Mouse (Mus musculus): ENCODE data around the gene Cd4.
"Not testable (repeated sequence)": the region's sequence is repeated elsewhere in the genome, so short reads cannot be mapped to it uniquely, and the experiment has no call there.

Cd4 gene

GRCm38 (mm10) chr6:124840241-124841167, 47.5 kb downstream of the Cd4 start, which contains the start of gene Gnb3:
Gene Gnb3 (minus strand): TSS chr6:124840275.
- DNase-seq = no peak

DNA sequence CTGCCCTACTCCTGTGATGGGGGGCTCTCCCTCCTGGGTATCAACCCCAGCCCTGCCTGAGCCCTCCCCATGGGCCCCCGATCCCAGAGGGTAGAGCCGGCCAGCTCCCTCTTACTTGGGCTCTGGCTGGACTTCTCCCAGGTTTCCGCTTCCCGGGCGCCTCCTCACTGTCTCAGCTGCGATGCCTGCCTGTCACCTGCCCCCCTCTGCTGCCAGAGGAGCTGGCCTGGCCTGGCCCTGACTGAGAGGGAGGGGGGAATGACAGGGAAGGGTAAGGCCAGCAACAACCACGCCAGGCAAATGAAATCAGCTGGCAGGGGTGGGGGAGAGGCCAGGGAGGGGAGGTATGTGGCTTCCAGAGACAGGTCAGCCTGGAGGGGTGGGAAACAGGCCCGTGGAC, 48.2 kb downstream of the Cd4 start:
- DNase-seq = no peak

- no peak for DNase-seq
Measured at GRCm38 (mm10) chr6:124836411-124836810, 51.6 kb downstream of the Cd4 start.

DNA sequence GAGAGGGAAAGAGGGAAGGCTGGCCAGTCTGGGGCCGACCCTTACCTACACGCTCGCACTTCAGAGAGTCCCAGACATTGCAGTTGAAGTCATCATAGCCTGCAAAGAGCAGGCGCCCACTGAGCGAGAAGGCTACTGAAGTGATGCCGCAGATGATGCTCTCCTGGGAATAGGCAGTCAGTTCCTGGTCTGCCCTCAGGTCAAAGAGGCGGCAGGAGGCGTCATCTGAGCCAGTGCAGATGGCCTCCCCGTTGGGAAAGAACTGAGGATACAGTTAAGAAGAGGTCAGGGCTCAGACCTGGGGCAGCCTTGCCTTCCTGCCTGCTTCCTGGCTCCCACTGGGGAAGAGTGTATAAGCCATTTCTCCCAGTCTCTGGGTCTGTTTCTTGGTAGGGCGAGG, 52.5 kb downstream of the Cd4 start:
- no peak for DNase-seq

DNA sequence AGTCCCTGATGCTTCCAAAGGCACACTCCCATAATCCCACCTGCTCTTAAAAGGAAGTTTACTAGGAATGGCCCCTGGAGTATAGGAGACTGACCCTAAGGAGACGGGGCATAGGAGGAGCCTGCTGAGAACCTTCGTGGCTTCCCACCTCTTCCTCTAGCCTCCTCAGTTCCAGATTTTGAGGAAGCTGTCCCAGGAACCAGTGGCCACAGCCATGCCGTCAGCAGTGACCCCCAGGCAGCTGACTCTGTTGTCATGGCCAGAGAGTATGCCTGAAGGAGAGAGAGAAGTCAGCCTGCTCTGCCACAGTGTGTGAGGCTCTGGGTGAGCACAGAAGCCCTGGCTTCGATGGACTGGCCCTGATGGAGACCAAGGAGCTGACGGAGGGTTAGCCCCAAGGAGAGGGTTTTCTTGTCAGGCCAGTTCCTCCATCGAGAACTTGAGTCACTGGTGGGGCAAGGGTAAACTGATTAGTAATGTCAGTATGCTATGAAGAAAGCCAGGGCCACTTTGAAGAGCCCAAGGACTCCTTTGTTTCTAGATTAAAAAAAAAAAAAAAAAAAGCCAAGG, 53.4 kb downstream of the Cd4 start:
- no peak for DNase-seq

DNA sequence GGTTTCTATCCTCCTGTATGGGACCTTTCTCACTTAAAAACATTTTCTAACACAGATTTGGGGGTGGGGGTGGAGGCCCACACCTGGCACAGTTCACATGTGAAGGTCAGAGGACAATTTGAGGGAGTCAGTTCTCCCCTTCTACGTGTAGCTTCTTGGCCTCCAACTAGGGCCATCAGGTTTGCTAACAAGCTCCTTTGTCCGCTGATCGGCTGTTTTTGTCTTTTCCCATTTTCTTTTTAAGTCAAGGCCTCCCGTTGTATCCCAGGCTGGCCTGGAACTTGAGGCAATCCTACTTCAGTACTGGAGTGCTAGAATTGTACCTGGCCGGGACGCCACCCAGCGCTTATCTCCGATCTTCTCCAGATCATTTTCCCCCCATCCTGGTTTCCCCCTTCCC, 56.4 kb downstream of the Cd4 start:
- no peak for DNase-seq

DNA sequence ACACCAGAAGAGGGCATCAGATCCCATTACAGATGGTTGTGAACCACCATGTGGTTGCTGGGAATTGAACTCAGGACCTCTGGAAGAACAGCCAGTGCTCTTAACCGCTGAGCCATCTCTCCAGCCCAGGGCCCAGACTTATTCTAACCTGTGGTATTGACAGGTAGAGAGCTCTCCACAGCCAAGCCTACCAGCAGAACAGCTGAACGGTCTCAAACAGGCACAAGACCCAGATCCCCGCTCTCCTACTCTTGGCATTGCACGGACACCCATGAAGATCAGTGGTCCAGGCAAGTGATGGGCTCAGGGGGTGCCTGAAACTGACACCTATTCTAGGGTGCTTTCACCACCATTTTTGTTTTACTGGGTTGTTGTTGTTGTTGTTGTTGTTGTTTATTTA, 56.8 kb downstream of the Cd4 start:
- DNase-seq = not testable (repeated sequence)

DNA sequence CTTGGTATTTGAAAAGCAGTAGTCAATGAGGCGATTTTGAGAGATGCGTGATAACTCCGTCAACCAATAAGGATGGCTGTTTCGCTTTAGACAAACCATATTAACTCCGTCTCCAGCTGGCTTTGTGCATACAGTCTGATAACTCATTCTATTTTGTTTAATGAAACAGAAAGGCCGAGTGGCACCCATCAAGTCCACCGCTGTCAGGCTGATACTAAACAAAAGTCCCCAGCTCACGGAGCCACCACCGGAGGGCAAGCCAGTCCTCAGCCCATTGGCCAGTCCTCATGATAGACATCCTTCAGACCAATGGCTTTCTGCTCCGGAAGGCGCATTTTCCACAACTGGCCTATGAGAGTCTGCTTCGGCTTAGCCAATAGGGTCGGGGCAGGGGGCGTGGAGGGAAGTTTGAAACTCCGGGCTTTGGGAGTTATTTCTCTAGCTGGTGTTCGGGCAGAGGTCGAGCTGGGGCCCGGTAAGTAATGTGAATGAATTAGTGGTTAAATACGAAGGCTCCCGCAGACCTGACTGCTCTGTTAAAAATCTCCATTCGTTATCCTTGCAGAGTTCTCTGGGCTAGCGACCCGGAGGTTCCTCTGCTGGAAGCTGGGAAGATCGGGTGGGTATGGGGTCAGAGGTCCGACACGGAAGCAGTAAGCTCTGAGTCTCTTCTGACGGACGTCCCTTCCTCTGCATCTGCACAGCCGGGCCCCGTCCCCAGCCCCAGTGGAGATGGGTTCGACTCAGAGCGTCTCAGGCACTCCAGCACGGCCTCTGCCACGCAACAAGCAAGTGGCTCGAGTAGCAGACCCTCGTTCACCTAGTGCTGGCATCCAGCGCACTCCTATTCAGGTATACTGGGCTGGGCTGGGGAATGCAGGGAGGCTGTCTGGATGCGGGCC, 58.0 kb downstream of the Cd4 start:
- peak; percentile 83 for DNase-seq

- peak; percentile 97 for DNase-seq
Measured at GRCm38 (mm10) chr6:124828868-124829798, 58.9 kb downstream of the Cd4 start, which contains the start of the genes Usp5 and Cdca3. Gene Usp5 (minus strand): TSS chr6:124829484. Gene Cdca3 (plus strand): TSS chr6:124829547.

DNA sequence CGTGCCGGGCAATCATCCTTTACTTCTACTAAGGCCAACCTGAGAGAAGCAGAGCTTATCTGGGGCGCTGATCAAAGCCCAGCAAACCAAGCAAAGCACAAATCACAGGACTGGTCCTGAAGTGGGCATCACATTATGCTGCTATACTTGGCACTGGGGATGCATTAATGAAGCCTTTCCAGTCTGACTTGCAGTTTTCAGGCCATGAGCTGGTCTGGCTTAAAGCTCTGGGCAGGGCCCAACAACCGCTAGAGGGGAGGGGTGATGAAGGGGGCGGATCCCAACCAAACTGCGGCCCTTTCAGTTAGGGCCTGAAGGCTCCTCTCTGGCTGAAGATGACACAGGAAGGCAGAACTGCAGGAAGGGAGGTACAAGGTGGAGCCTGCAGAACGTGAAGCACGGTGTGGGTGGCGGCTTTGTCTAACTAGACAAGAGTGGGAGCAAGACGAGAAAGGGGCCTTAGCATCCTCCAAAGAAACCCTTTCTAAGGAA, 59.9 kb downstream of the Cd4 start:
- peak; percentile 33 for DNase-seq

- DNase-seq = no peak
Measured at GRCm38 (mm10) chr6:124822049-124822448, 66.0 kb downstream of the Cd4 start.

- no peak for DNase-seq
Measured at GRCm38 (mm10) chr6:124820891-124821290, 67.1 kb downstream of the Cd4 start.

- no peak for DNase-seq
Measured at GRCm38 (mm10) chr6:124817971-124818370, 70.0 kb downstream of the Cd4 start.

GRCm38 (mm10) chr6:124817563-124817962, 70.5 kb downstream of the Cd4 start:
- no peak for DNase-seq

GRCm38 (mm10) chr6:124817125-124817524, 70.9 kb downstream of the Cd4 start:
- DNase-seq = no peak

DNA sequence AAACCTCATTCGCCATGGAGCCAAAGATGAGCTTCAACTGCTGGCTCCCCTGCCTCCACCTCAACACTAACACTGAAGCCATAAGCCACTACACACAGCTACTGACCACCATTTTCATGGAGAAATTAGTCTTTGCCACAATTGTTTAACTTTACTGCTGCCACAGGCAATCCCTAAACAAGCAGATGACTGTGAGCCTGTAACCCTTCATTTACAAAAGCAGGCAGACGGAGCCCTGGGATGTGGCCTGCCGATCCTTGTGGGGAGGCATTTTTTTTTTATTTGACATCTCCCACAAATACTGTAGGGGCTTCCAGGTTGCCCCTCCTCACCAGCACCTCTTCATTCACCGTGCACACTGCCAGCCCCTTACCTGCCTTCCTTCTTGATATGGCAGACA, 71.4 kb downstream of the Cd4 start:
- no peak for DNase-seq

DNA sequence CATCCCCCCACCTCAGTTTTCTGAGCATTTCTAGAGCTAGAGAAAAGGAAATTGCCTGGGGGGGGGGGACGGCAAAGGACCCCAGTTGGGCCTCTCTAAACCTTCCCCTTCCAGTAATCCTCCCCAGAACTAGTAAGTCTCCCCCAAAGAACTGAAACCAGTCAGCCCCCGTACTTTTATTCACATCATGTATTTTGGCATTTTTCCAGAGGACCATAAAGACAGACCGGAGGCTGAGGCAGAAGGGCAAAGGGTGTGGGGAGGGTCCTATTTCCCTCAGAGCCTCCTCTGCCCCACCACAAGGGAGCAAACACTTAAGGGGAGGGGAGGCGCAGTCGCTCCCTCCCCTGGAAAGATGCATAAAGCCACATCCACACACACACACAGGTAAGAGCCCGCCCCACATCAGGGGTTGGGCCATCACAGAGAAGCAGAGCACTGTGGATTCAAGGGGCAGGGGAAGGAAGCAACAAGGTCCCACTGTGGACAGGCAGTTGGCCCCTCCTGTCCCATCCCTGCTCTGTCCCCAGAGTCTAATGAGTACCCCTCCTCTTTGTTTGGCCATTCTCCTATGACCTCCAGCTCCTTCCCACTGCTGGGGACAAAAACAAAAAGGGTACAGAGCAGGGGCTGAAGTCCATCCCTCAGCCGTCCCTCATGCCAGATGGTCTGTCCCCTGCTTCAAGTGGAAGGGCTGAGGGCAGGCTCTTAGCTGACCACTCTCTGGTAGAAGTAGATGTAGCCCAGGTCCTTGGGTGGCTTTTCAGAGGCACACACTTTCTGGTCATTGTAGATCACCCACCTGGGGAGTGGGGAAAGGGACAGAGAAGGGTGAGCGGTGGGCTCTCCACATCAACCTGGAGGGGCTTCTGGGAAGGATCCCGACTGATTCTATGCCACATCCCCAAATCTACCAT, 72.9 kb downstream of the Cd4 start:
- DNase-seq = no peak
